Mouse (Mus musculus): Measurements from ENCODE around the gene Slc11a2. TPM values are rescaled to one million over a fixed set of nuclear protein-coding genes. Genes with fewer than 3 reads are reported as not detected.
"Not testable (repeated sequence)": the region's sequence is repeated elsewhere in the genome, so short reads cannot be mapped to it uniquely, and the experiment has no call there.

Gene Slc11a2
- total RNA-seq, 2 experiments from 2014 or later = 55.5 to 61.9 TPM

GRCm38 (mm10) chr15:100436518-100436917 is 11.6 kb upstream of the Slc11a2 start:
- DNase-seq (ENCODE audit: low spot score in 2 of 2) = no peak

DNA sequence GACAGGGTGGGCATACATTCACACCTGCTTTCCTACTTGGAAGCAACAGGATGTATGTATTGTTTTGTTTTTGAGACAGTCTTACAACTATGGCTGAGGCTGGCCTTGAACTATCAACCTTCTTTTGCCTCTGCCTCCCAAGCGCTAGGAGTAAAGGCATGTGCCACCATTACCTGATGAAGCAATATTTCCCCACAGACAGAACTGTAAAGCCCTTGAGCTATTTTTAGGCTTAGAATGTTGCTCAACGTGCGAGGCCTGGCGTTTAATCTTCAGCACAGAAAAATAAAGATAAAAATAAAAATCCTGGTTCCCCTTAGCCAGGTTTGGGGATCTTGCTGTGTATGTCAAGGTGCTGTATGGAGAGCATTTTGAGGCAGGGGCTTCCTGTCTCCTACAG is 11.2 kb upstream of the Slc11a2 start:
- no peak for DNase-seq (ENCODE audit: low spot score in 2 of 2)

DNA sequence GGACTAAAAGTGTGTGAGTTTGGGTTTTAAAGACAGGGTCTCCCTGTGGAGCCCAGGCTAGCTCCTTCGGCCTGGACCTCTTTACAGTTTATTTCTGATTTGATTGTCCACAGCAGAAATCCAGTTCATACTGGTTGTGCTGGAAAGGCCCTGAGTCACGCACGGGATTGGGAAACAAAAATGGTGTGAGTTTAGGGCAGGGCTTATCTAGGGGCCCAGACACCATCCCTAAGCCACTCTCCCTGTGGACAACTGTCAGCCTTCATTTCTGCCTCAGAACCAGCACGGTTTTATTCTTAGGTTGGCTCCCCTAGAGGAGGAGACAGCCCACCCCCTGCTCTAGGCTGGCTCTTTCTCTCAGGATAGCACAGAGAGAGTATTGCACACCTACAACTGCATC is 8.4 kb upstream of the Slc11a2 start:
- no peak for DNase-seq (ENCODE audit: low spot score in 2 of 2)

- no peak for DNase-seq (ENCODE audit: low spot score in 2 of 2)
These were observed 5.2 kb upstream of the Slc11a2 start for GRCm38 (mm10) chr15:100429959-100430565.

DNA sequence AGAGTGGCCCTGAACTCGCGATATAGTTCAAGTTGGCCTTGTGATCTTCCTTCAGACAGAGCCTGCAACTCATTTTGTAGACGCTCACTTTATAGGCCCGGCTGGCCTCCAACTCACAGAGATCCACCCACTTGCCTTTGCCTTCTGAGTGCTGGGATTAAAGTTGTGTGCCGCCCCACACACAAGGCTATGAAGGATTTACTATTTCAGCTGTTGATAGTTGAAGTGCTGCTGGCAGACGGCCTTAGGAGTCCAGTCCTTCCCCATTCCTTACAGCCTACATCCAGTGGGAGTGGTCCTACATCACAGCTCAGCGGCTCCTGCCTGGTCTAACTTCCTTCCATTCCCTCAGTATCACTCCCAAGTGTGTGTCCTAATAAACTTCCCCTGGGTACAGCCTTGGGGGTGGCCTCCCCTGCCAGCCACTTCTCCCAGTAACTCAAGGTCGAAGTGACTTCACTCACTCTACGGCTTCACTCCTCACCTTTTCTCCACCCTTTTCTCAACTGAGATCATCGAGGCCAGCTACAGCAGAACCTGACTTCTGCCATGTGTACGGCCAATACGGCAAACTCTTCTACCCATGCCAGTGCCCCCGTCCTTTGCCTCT is 3.5 kb upstream of the Slc11a2 start:
- DNase-seq (ENCODE audit: low spot score in 2 of 2) = no peak

DNA sequence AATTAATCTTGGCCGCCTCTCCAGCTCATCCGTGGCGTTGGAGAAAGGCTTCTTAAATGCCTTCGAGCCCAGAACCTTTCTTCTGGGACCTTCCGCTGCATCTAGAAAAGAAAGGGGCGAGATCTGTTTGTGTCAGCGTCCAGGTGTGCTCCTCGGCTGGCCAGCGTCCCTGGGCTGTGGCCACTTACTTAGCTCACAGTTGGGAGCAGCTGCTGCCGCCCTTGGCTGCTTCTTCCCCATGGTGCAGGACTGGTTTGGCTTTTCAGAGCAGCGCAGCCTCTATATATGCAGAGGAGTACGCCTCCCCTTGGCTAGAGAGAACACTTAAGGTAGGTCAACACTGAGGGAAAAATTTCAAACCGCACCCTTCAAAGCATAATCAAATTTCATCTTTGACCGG is 956 bp downstream of the Slc11a2 start:
- DNase-seq (ENCODE audit: low spot score in 2 of 2) = no peak

GRCm38 (mm10) chr15:100422899-100423860 is 1.7 kb downstream of the Slc11a2 start:
- peak; percentile 92 to 97 for DNase-seq (ENCODE audit: low spot score in 2 of 2)

DNA sequence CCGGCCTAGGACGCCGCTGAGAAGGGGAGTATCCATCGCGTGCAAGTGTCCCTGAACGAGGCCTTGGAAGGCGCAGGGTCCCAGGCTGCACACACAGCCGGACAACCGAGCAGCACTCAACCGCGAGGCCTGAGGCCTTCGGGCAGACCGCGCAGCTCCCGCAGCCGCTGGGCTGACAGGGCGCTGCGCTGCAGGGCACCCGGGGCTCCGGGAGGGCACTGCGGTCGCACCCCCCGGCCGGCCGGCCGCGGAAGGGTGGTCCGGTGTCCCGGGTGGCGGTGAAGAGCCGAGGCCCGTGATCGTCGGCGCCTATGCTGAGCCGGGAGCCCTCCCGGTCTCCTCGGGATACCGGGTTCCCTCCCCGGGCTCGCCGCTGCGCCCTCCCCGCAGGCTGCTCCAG is 2.4 kb downstream of the Slc11a2 start:
- DNase-seq (ENCODE audit: low spot score in 2 of 2) = no peak

DNA sequence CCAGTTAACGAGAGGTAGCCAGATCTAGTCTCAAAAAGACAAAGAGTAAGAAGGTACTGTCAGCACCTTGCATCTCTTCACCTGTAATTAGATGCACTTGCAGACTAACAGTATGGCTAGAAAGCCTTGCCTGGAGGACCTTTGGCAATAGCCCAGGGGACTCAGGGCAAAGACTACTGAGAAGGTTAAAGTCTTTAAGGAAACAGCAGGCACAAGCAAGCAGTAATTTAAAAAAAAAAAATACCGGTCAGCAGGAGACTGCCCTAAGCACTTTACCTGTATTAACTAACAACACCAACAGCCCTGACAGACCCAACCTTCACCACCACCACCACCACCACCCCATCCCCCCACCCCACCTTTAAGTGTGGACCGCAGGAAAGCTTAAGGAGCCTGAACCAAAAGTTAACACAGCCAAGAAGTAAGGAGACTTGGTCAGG is 3.1 kb downstream of the Slc11a2 start, which contains the start of gene Gm5475:
TSS of gene Gm5475 (plus strand) at position 390 of the 440 bp plus-strand sequence.
- not testable (repeated sequence) for DNase-seq (ENCODE audit: low spot score in 2 of 2)

DNA sequence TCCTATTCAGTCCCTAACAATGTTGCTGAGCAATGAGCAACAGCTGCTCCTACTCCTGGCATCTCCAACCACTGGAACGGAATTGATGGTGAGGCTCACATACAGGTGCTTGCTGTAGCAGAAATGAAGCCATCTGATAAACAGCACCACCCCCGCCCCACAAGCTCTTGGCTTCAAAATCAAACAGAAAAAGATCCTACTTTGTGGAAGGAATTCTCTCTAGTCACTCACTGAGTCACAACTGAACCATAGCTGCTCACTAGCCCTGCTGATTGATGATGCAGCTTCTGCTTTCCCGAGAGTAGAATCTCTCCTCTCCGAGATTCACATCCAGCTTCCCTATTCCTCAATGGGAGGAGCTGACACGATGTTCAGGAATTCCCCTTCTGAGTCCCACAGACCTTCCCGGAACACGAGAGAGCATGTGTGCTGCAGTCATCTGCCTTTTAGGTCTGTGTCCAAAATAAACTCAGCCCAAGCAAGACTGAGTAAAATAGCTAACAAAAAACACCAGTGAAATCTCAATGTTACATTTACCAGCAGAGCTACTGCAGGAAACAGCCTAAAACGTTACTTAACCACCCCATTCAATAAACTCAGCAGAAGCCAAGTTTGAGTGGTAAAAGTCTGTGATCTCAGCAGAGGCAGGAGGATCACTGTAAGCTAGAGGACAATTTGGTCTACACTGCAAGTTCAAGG is 3.7 kb downstream of the Slc11a2 start:
- DNase-seq (ENCODE audit: low spot score in 2 of 2) = no peak

DNA sequence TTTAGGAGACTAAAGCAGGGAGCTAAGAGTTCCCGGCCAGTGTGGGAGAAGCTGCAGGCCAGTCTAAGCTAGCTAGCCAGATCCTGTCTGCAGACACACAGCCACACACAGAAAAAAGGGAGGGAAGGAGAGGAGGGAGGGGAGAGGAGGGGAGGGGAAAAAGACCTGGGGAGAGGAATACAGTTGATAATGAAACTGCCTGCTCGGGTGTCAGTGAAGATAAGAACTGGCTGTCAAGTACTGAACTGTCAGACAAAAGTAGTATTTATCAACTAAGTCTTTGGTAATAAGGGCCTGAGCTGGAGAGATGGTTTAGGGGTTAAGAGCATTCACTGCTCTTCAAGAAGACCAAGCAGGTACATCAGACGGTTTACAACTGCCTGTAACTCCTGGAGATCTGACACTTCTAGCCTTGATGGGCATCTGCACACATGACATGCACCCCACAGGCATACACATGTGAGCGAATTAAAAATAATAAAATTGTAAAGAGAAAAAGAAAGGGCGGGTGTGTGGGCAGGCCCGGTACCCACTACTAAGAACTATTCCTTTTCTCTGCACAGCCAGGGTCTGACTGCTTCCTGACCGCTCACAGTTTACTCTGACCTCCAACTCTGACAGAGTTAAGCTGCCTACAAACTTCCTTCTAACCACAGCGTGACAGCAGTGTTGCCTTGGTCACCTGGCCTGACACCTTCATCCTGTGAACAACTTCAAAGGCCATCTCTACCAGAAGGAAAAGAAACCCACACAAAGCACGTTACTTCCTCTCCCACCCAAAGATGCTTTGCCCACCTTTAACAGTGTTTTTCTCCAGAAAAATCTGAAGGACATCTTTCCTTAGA is 4.7 kb downstream of the Slc11a2 start:
- no peak for DNase-seq (ENCODE audit: low spot score in 2 of 2)

DNA sequence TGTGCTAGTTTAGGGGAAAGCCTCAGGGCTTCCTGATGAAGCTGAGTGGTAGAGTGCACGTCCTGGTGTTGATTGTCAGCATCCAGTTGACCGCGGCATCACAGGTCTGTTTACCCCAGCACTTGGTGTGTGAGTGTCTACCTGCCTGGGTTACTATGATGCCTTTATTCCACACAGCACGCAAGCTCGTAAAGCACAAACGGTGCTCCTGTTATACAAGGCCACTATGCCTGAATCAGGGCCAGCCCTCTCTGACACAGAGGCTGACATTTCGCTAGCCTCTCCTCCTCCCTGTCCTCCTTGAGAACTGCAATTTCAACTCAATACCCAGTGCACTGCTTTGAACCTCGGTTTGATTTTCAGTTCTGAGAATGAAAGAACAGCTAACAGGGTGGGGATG is 5.6 kb downstream of the Slc11a2 start:
- DNase-seq (ENCODE audit: low spot score in 2 of 2) = no peak

DNA sequence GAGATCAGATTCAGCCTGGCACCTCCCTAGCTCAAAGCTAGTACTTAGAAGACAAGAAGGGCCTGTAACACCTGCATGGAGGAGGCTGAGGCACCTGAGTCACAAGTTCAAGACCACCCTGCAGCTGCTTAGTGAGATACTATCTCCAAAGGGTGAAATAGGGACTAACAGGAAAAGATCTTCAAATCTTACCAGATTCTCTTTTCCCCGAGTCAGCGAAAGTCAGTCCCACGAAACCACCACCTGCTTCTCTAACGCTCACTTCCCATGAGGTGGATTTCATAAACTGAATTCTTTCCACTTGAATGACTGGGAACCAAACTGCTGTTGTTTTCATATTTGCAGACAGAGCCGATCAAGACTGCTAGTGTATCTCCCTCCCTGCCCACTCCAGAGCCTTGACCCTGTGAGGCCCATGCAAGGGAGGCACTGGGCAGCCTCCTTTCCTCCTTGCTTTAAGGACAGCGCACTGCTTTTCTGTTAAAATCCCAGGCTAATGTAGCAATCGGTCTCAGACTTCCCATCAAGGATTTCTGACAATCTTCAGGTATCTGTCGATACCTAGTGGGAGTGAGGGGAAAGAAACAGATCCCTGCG is 6.9 kb downstream of the Slc11a2 start:
- no peak for DNase-seq (ENCODE audit: low spot score in 2 of 2)

DNA sequence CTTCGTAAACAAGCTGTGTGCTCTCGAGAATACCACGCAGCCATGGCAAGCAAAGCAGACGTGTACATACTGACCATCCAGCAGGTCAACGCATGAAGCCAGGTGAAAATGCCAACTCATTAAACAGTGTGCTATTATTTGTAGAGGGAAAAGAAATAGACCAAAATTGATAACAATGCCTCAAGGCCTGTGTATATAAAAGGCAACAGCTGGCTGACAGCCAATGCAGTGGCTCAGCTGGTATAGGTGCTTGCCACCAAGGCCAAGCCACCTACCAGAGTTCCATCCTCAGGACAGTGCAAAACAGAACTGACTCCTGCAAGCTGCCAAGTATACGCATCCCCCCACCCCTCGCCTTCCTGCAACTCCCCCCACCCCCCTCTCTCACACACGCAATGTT is 9.2 kb downstream of the Slc11a2 start:
- no peak for DNase-seq (ENCODE audit: low spot score in 2 of 2)

- no peak for DNase-seq (ENCODE audit: low spot score in 2 of 2)
These were observed 9.9 kb downstream of the Slc11a2 start for GRCm38 (mm10) chr15:100414942-100415341.

DNA sequence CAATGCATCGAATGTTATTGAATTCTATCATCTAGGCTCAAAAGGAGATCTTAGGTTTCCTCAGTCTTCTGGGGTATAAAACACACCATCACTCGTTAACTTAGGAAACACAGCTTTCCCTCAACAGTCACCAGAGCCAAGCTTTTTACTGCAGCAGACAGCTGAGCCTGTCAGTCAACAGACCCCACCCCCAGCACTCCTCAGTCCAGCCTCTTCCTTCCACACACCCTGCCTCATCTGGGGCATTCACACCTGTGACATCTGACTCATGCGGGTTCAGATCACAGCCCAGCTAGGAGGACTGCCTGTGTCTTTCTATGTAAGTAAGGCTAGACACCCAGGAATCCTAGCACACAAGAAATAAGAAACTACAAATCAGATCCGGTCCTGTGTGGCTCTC is 10.9 kb downstream of the Slc11a2 start:
- no peak for DNase-seq (ENCODE audit: low spot score in 2 of 2)

DNA sequence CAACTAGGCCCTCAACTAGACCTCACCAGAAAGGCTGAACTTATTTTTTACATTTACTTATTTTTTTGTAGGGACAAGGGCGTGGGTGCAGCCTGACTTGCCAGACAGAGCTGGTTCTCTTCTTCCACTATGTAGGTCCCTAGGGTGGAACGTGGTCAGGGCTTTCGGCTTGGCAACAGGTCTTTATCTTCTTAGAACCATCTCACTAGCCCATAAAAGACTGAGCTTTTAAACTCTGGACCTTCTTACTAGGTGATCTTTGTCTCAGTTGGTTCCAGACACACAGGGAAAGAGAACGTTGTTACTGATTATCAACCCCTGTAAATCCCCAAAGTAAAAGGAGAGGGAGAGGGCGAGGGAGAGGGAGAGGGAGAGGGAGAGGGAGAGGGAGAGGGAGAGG is 11.6 kb downstream of the Slc11a2 start:
- no peak for DNase-seq (ENCODE audit: low spot score in 2 of 2)

DNA sequence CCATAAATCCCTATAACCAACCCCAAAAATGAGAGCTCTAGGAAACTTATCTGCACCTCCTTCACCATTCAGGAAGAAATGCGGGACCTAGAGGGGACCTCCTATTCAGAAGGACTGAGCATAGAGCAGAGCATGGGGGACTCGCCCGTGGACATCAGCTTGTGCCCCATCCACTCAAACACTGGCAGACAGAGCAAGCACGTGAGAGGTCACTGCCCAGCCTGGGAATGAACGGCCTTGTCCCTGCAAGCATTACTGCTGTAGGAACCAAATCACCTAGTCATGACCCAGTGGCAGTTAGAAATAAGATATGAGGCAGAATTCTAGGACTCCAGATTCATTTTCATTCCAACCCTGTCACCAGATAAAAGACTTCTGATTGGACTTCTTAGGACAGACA is 13.1 kb downstream of the Slc11a2 start:
- DNase-seq (ENCODE audit: low spot score in 2 of 2) = no peak

DNA sequence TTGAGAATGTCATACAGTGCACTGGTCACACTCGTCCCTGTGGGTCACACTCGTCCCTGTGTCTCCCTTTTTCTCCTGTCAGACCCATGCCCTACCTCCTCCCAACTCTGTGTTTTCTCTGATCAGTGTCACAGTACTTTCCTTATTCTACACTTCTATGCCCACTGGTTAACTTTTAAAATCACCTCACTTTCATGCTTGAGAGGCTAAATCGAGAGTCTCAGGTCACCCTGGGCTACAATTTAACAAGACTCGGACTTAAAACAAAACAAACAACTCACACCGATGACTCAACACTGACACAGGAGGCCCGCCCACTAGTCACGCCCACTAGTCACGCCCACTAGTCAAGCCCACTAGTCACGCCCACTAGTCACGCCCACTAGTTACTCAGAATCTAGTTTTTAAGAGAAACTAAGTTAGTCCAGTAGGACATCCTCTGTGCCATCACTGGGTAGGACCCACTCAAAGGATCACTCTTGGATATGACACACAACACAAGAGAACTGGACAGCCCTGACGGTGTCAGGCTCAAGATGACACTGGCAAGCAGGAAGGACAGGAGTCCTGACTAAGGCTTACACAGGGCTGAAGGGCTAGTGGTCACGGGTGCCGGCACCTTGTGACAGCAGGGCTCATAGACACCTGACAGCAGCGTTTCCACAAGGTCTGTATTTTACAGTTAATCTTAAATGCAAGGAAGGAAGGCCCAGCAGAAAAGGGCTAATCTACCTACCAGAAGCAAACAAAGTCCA is 13.8 kb downstream of the Slc11a2 start:
- no peak for DNase-seq (ENCODE audit: low spot score in 2 of 2)

Data from layer of hippocampus, postnatal 10 days (tissue).